Mouse (Mus musculus) granulocyte monocyte progenitor cell, adult 5-6 weeks (primary cell): ENCODE results near the gene Pycr2. TPM values are rescaled to one million over a fixed set of nuclear protein-coding genes. Genes with fewer than 3 reads are reported as not detected.

ENCODE experiments used
- ATAC-seq: replicated peaks from 2 replicates; pipeline ENCODE4 v1.8.0; 2016; ENCODE audit warnings: mild to moderate bottlenecking, moderate TSS enrichment, inconsistent platforms; ENCODE audit not compliant: poor library complexity, severe bottlenecking
- total RNA-seq, 2 experiments: library from RNA; stranded (forward) in 1 of 2; stranded (reverse) in 1 of 2; fragments of 200-712, 200-1000 nt in 1 of 2; fragments of >200 nt in 1 of 2; fragmentation: Nextera tagmentation in 1 of 2; gene quantifications; 2 replicates each; pipeline ENCODE4 v1.2.3; 2014 to 2017

Pycr2 gene
- total RNA-seq (2014; fragmentation: Nextera tagmentation) (48.7 and 53.2 TPM in 2 replicates), total RNA-seq (2017) (27.8 and 28.4 TPM in 2 replicates)

GRCm38 (mm10) chr1:180904039-180904814 is at the start of gene Pycr2:
Gene Pycr2 (plus strand): TSS chr1:180904293.
- peak; percentile 91 for ATAC-seq

DNA sequence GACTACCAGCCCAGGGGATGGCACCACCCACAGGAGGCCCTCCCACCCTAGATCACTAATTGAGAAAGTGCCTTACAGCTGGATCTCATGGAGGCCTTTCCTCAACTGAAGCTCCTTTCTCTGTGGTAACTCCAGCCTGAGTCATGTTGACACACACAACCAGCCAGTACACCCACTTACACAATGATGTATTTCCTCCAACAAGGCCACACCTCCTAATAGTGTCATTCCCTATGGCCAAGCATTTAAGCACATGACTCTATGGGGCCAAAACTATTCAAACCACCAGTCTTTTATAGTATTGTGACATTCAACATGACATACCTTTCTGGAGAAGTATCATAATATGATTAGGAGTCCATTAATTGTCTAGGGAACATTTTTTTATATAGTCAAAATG is 45.3 kb upstream of the Pycr2 start:
- ATAC-seq = peak; percentile 73

DNA sequence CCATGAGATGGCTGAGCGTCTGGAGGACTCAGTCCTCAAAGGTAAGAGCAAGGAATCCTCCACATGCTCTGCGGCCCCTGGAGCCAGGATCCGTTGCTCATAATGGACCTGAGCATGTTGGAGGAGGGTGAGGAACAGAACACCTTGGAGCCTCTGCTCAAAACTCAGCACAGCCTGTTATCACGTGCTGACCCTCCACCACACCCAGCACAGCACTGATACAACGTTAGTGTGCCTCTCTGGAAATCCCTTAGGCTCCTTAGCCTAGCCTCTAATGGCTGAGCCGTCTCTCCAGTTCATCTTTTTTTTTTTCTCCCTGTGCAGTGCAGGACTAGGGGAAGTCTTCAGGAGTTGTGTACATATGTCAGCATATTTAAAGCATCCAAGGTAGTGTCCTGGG is 44.1 kb upstream of the Pycr2 start:
- no peak for ATAC-seq

DNA sequence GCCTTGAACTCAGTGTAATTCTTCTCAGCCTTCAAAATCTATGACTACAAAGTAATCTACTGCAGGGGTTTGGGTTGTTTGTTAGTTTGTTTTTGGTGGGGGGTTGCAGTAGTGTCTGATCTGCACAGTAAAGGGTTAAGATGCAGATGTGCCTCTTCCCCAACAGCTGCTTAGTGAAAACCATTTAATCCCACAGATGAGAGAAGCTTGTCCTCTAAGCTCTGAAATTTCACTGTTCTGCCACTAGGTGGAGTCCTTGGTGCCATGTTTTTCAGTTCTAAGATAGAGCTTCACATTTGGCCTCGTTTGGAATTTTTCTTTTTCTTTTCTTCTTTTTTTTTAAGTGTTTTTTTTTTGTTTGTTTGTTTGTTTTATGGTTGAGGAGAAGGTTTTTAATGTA is 40.5 kb upstream of the Pycr2 start:
- ATAC-seq = peak; percentile 58; the same call in 1 of the 2 replicates

- ATAC-seq = no peak
Observed at GRCm38 (mm10) chr1:180866001-180866400, 38.1 kb upstream of the Pycr2 start.

GRCm38 (mm10) chr1:180870122-180870650 is 33.9 kb upstream of the Pycr2 start:
- ATAC-seq = no peak

DNA sequence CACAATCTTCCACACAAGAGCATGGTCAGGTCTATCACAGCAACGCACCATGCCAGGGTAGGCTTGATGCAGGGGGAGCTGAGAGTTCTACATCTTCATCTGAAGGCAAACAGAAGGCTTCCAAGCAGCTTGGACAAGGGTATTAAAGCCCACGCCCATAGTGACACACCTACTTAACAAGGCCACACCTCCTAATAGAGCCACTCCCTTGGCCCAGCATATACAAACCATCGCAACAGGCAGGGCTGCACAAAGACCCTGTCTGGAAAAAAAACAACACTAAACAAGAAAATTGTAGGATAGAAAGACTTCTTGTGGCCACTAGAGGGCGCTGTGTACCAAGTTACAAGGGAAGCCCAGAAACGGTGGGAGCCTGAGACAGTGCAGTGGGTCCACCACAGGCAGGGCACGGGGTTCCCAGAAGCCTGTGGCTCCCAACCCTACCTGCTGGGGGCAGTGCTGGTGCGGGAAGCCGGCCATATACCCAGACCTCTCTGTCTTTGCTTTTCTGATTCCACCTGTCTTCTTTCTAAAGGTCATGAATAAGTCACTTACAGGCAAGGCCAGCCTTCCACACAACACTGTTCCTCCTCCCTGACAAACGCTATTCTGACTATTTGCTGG is 30.1 kb upstream of the Pycr2 start:
- ATAC-seq = peak; percentile 99

DNA sequence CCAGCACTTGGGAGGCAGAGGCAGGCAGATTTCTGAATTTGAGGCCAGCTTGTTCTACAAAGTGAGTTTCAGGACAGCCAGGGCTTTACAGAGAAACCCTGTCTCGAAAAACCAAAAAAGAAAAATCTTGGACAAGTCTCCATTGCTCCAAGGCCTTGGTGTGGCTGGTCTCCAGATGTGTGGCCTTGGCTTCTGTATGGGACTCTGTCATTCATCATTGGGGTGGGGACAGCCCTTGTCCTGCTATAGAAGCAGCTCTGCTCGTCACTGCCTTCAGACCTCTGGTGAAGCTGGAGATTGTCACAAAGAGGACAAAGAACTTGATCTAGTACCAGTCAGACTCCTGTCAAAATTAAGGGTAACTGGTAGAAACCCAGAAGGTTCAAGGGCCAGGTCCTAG is 29.5 kb upstream of the Pycr2 start:
- ATAC-seq = no peak

- ATAC-seq = no peak
Observed at GRCm38 (mm10) chr1:180875126-180875525, 29.0 kb upstream of the Pycr2 start.

DNA sequence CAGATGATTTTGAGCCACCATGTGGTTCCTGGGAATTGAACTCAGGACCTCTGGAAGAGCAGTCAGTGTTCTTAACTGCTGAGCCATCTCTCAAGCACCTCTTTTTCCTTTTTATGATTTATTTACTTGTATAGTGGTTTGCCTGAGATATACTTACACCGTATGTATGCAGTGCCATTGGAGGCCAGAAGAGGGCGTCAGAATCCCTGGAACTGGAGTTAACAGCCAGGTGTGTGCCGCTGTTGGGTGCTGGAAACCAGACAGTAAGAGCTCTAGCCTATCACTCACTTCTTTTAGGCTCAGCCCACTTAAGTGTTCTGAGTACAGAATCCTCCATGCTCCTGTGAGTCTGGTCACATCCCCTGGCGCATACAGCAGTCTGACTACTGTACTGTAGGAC is 26.6 kb upstream of the Pycr2 start:
- ATAC-seq = no peak

DNA sequence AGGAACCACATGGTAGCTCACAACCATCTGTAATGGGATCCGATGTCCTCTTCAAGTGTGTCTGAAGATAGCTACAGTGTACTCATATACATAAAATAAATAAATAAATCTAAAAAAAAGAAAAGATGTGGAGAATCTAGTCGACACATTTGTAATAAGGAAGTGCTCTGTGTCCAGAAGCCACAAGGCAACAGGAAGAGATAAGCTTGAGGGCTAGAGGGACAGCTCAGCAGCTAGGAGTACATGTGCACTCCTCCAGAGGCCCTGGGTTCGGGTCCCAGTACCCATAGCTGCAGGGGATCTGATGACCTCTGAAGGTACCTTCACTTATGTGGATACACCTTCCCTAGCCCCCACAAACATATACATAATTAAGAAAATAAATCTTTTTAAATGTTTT is 22.3 kb upstream of the Pycr2 start:
- ATAC-seq = 0 out of 2 replicates have a peak, but pooled peaks have one; percentile 24

DNA sequence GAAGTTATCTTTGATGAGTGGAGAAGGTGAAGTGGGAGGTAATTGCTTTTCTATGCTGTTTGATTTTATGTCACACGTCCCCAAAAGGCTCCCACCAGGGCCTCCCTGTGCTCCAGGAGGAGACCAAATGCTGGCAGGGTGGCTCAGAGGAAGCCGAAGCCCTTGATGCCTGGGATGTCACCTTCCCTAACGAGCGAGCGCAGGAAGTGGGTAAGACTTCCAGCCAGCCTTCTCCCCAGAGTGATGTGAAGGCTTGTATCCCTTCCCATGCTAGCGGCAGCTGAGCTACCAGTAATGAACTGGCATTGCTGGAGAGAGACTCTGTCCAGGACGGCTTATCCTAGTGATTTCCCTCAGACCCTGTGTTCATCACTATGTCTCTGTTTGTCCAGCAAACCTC is 20.4 kb upstream of the Pycr2 start:
- ATAC-seq = no peak

DNA sequence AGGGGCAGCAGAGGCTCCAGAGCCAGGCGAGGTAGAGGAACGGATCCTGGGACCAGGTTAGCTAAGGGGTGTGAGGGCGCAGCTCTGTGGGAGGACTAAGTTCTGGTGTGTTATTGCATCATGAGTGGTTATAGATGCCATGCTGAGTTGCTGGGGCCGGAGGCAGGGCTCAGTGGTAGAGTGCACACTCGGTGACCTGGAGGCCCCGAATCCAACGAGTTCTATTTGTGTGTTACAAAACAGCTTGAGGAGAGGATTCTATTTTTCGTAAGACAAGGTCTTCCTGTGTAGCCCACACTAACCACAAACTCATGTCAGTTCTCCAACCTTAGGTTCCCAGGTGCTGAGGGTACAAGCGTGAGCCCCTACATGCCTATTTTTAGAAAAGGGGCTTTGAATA is 19.6 kb upstream of the Pycr2 start:
- ATAC-seq = peak; percentile 80

DNA sequence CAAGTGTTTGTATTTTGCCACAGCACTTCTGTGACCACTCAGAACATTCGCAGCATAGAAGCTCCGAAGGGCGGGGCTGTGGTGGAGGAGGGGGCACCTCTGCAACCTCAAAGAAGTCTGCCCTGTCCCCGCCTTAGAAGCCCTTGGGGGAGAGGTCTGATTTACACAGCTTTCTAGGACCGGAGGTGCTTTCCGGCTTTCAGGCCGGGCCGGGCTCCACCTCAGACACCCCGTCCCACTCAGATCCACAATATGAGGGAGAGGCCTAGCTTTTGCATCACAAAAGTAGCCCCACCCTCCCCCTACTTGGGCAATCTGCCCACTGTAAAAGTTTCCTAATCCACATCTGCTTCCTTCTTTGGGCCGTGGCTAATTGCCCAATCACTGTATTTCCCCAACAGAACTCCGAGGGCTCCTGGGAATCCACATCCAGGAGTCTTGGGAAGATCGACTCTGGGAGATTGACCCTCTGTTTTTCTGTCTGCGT is 15.5 kb upstream of the Pycr2 start:
- peak; percentile 68 for ATAC-seq

GRCm38 (mm10) chr1:180889172-180889571 is 14.9 kb upstream of the Pycr2 start:
- ATAC-seq = no peak

DNA sequence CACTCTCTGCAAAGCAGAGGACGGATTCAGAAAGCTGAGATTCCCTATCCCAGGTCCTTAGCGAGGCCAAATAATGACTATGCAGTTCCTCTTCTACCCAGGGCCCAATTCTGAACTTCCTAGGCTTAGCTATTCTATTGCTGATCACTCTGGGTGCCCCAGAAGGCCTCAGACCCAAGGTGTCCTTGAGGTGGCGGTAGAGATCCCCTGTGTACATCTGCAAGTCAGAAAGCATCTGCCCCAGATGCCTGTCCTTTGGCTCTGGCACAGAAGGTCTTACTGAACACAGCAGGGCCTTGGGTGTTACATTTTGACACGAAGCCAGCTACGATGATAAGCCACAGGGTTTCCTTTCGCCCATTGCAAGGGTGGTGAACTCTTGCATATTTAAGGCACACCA is 14.3 kb upstream of the Pycr2 start:
- ATAC-seq = peak; percentile 52

DNA sequence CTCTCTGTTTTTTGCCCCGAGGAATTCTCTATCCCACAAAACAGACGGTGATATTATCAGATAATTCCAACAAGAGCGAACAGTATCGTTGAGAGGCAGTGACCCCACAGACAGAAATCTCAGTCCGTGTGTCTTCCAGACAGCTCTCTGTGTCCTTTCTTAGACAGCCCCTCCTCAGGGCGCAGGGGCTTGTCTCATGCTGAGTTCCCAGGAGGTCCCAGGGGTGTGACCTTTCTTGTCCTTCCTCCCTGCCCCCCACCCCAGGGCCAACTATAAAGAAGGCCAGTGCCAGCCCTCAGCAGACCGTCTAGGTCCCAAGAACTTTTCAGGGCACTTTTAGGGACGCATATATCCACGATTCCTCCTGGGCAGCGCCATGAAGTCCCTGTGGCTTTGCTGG is 11.3 kb upstream of the Pycr2 start, which contains the start of gene Lefty2:
Gene Lefty2, plus strand, starts transcription at position 301 of the 400 bp plus-strand sequence.
- ATAC-seq = no peak

- peak; percentile 6 for ATAC-seq
Observed at GRCm38 (mm10) chr1:180894088-180894987, 9.8 kb upstream of the Pycr2 start.

- no peak for ATAC-seq
Observed at GRCm38 (mm10) chr1:180901107-180901506, 3.0 kb upstream of the Pycr2 start.

- ATAC-seq = 0 out of 2 replicates have a peak, but pooled peaks have one; percentile 25
Observed at GRCm38 (mm10) chr1:180902915-180903314, 1.2 kb upstream of the Pycr2 start.
